ENCODE assay signal across 10 mouse cellular contexts in the genomic region with DNA sequence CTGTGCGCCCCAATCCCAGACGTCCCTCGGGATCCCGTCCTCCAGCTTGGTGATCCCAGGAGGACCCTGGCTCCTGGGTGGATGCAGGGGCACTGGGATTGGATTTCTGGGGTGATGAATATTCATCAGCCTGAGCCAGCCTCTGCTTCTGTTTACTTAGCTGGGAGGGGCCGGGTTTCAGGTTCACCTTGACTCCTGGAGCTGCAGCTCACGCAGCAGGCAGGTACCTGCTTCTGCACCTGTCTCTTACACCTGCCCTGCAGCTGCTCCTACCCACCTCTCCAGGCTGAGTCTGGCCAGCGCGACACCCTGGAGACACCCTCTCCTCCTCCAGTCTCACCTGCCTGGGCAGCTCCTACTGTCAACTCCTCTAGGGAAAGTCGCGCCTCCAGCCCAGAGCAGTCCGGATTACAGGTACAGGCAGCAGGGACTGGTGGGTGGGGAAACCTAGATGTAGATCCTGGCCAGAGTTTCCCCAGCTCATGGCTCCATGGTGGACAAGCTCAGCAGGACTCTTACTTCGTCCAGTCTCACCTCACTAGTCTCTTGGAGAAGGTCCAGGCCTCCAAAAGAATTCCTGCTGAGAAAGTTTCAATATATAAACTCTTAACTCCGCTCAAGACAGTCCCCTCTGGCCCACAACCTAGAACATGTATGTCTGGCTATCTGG. TPM values are rescaled to one million over a fixed set of nuclear protein-coding genes. Genes with fewer than 3 reads are reported as not detected.
DNase-seq lines count a peak whose midpoint lies in the region; ATAC-seq and TF ChIP-seq lines count a peak whose summit lies in the region.
"Had no signal": no experiment of that assay in that cellular context is flagged by ENCODE, and none has a peak within 500 bp of the region (broad histone marks: within the 10 kb centered on the region; RNA-seq: fewer than 3 reads in every experiment).

No protein-coding gene starts in this region.

- no peaks in the 10 kb centered on the region for H3K27me3 ChIP-seq in kidney, embryonic 14.5 days (ENCODE audit: control insufficient read depth, insufficient read depth, low read length)
- peaks cover 5% of the 10 kb centered on the region; the same call in 1 of the 2 replicates for H3K27me3 ChIP-seq in hindbrain, embryonic 14.5 days (ENCODE audit: control insufficient read depth, insufficient read depth, low read length)
- H3K27me3 ChIP-seq in forebrain, embryonic 14.5 days (replicated peaks; ENCODE audit: control insufficient read depth, insufficient read depth, low read length): 0 out of 2 replicates have a peak, but pooled peaks cover 3% of the 10 kb centered on the region

- peak overlapping the region; percentile 35 to 42; a peak in 3 of 4 replicates for H3K4me3 ChIP-seq in ES-E14 (ENCODE audit: insufficient read depth in 1 of 2, low read depth in 1 of 2, low read length in 2 of 2, poor library complexity in 1 of 2, severe bottlenecking in 1 of 2)
- H3K4me3 ChIP-seq in kidney, embryonic 14.5 days (ENCODE audit: low read length): peak overlapping the region; percentile 33
- peak overlapping the region; percentile 65 for H3K4me3 ChIP-seq in lung, adult 2 months (replicated peaks; ENCODE audit: extremely low read depth, low read depth, low read length)
- no peak overlapping the region for H3K4me3 ChIP-seq in hindbrain, embryonic 14.5 days (replicated peaks; ENCODE audit: low read length)
- no peak overlapping the region for H3K4me3 ChIP-seq in forebrain, embryonic 14.5 days (ENCODE audit: low read depth, low read length)
- H3K4me3 ChIP-seq: forebrain, embryonic 15.5 days; left cerebral cortex, adult 2 months had no signal

- WGBS in kidney, embryonic 14.5 days: 9% methylated on average over 13 of the region's 13 CpGs
- WGBS in lung, adult 2 months: 21% methylated on average over 13 of the region's 13 CpGs
- WGBS in hindbrain, embryonic 14.5 days: 19% methylated on average over 13 of the region's 13 CpGs
- WGBS in forebrain, embryonic 14.5 days: 15% methylated on average over 13 of the region's 13 CpGs

- H3K36me3 ChIP-seq in ES-E14 (ENCODE audit: control insufficient read depth, insufficient read depth, low read length, poor library complexity, severe bottlenecking): no peaks in the 10 kb centered on the region
- H3K36me3 ChIP-seq in kidney, embryonic 14.5 days (ENCODE audit: control insufficient read depth, insufficient read depth, low read length): no peaks in the 10 kb centered on the region
- H3K36me3 ChIP-seq in hindbrain, embryonic 14.5 days (replicated peaks; ENCODE audit: control insufficient read depth, insufficient read depth): no peaks in the 10 kb centered on the region
- H3K36me3 ChIP-seq in forebrain, embryonic 14.5 days (ENCODE audit: control insufficient read depth, insufficient read depth, low read length): no peaks in the 10 kb centered on the region
- H3K36me3 ChIP-seq: forebrain, embryonic 15.5 days had no signal

- TF ChIP-seq POLR2A in lung, adult 2 months (IDR thresholded peaks at IDR 0.05; ENCODE audit: borderline replicate concordance, extremely low read depth, low read depth, low read length): peak; percentile 97; the same call in 1 of the 2 replicates

- peak; percentile 80 for ATAC-seq in kidney, embryonic 14.5 days (ENCODE audit: low FRiP score, low TSS enrichment)
- no peak for ATAC-seq in hindbrain, embryonic 14.5 days (ENCODE audit: low FRiP score)
- no peak for ATAC-seq in forebrain, embryonic 14.5 days
- ATAC-seq: forebrain, embryonic 15.5 days had no signal

- no peak overlapping the region for H3K9ac ChIP-seq in ES-E14 (ENCODE audit: insufficient read depth, low read depth, low read length, poor library complexity, severe bottlenecking)
- peak overlapping the region; percentile 44; the same call in 1 of the 2 replicates for H3K9ac ChIP-seq in kidney, embryonic 14.5 days (ENCODE audit: low read depth, low read length)
- H3K9ac ChIP-seq in hindbrain, embryonic 14.5 days: no peak overlapping the region
- no peak overlapping the region for H3K9ac ChIP-seq in forebrain, embryonic 14.5 days (ENCODE audit: low read length)
- H3K9ac ChIP-seq: forebrain, embryonic 15.5 days had no signal

- peak; percentile 9 for DNase-seq in embryo, embryonic 10.5 days (ENCODE audit: low spot score)
- no peak for DNase-seq in embryo, embryonic 11 days
- no peak for DNase-seq in ES-E14 (ENCODE audit: low read depth, low spot score)
- peak; percentile 80 for DNase-seq in lung, adult 2 months
- no peak for DNase-seq in layer of hippocampus, postnatal 36 days
- DNase-seq in hindbrain, embryonic 14.5 days (ENCODE audit: low spot score): no peak
- no peak for DNase-seq in forebrain, embryonic 14.5 days (ENCODE audit: low spot score)

- TF ChIP-seq CTCF in lung, adult 2 months (IDR thresholded peaks at IDR 0.05; ENCODE audit: insufficient read depth, low read length): no peak

- H3K4me2 ChIP-seq in kidney, embryonic 14.5 days (replicated peaks; ENCODE audit: low read depth, low read length): peak overlapping the region; percentile 30
- no peak overlapping the region for H3K4me2 ChIP-seq in hindbrain, embryonic 14.5 days (replicated peaks)
- H3K4me2 ChIP-seq in forebrain, embryonic 14.5 days (ENCODE audit: low read length): no peak overlapping the region
- H3K4me2 ChIP-seq: forebrain, embryonic 15.5 days had no signal

- H3K27ac ChIP-seq in ES-E14 (ENCODE audit: insufficient read depth, low read depth, low read length, poor library complexity, severe bottlenecking): no peak overlapping the region
- H3K27ac ChIP-seq in kidney, embryonic 14.5 days (ENCODE audit: low read depth, low read length): peak overlapping the region; percentile 96
- H3K27ac ChIP-seq in hindbrain, embryonic 14.5 days: no peak overlapping the region
- no peak overlapping the region for H3K27ac ChIP-seq in forebrain, embryonic 14.5 days (ENCODE audit: low read depth, low read length)
- H3K27ac ChIP-seq: forebrain, embryonic 15.5 days; left cerebral cortex, adult 2 months had no signal

- in situ Hi-C loops in ES-E14 (cut with MboI; ENCODE audit: low sequenced_read_pairs in 2 of 2, unreplicated experiment in 2 of 2): no loop called here

- H3K9me3 ChIP-seq in ES-E14 (ENCODE audit: control insufficient read depth, insufficient read depth, low read depth, low read length): no peaks in the 10 kb centered on the region
- H3K9me3 ChIP-seq in kidney, embryonic 14.5 days (ENCODE audit: control insufficient read depth, low read length): no peaks in the 10 kb centered on the region
- no peaks in the 10 kb centered on the region for H3K9me3 ChIP-seq in hindbrain, embryonic 14.5 days (ENCODE audit: control insufficient read depth, low read length)
- no peaks in the 10 kb centered on the region for H3K9me3 ChIP-seq in forebrain, embryonic 14.5 days (replicated peaks; ENCODE audit: control insufficient read depth, low read length)
- H3K9me3 ChIP-seq: forebrain, embryonic 15.5 days had no signal

- H3K4me1 ChIP-seq in ES-E14 (ENCODE audit: control insufficient read depth in 2 of 2, insufficient read depth in 2 of 2, low read length in 2 of 2, poor library complexity in 1 of 2): peaks cover 7 to 19% of the 10 kb centered on the region in 2 experiments
- H3K4me1 ChIP-seq in kidney, embryonic 14.5 days (ENCODE audit: control insufficient read depth, insufficient read depth, low read length): peaks cover 8% of the 10 kb centered on the region
- H3K4me1 ChIP-seq in lung, adult 2 months (ENCODE audit: control insufficient read depth, insufficient read depth, low read length): no peaks in the 10 kb centered on the region
- no peaks in the 10 kb centered on the region for H3K4me1 ChIP-seq in hindbrain, embryonic 14.5 days (replicated peaks; ENCODE audit: control insufficient read depth, insufficient read depth, low read length)
- H3K4me1 ChIP-seq in forebrain, embryonic 14.5 days (ENCODE audit: control insufficient read depth, insufficient read depth, low read length): no peaks in the 10 kb centered on the region
- H3K4me1 ChIP-seq: forebrain, embryonic 15.5 days had no signal

TF ChIP-seq in ES-E14, 5 proteins besides CTCF, POLR2A, EP300 and RAD21 (continues in another document):
- TF ChIP-seq CHD2 (IDR thresholded peaks at IDR 0.05; ENCODE audit: low read depth, low read length) (no peak), ZC3H11A (IDR thresholded peaks at IDR 0.05; ENCODE audit: borderline replicate concordance, low read depth, low read length) (no peak), MAFK (IDR thresholded peaks at IDR 0.05; ENCODE audit: insufficient read depth, low read depth, low read length) (no peak), HCFC1 (IDR thresholded peaks at IDR 0.05; ENCODE audit: borderline replicate concordance, insufficient read depth, low read length) (no peak)

RNA-seq across cellular contexts. Expression of gene Prr15l, which starts 1.3 kb away (rescaled TPM):
- 0.67 and 1.2 TPM in 2 replicates for total RNA-seq in ES-E14 (2012; rRNA removed)
- 33.7 and 36.3 TPM in 2 replicates for polyA plus RNA-seq in kidney, embryonic 14.5 days (2014; fragmentation: Nextera tagmentation; extraction: Ambion mirVana)
- polyA plus RNA-seq in lung, adult 2 months (2012; rRNA removed): 56.2 and 69.8 TPM in 2 replicates
- not detected for total RNA-seq in layer of hippocampus, postnatal 36 days (2021)
- polyA plus RNA-seq in hindbrain, embryonic 14.5 days (2014; fragmentation: Nextera tagmentation; extraction: Ambion mirVana): 0.16 TPM in 2 replicates
- polyA plus RNA-seq in forebrain, embryonic 14.5 days (2014; fragmentation: Nextera tagmentation; extraction: Ambion mirVana): 0.09 TPM in 1 of 2 replicates, not detected in the other
- total RNA-seq: left cerebral cortex, adult 2 months had no signal
- polyA plus RNA-seq: forebrain, embryonic 15.5 days had no signal

RNA-seq across cellular contexts. Expression of gene Cdk5rap3, which starts 12.9 kb away (rescaled TPM):
- 87.5 and 134 TPM in 2 replicates for total RNA-seq in ES-E14 (2012; rRNA removed)
- polyA plus RNA-seq in kidney, embryonic 14.5 days (2014; fragmentation: Nextera tagmentation; extraction: Ambion mirVana): 66.9 and 69.1 TPM in 2 replicates
- 25.4 and 30.1 TPM in 2 replicates for polyA plus RNA-seq in lung, adult 2 months (2012; rRNA removed)
- 10 to 100 TPM; 32.8 to 34.0 TPM for total RNA-seq in layer of hippocampus, postnatal 36 days (2021)
- polyA plus RNA-seq in hindbrain, embryonic 14.5 days (2014; fragmentation: Nextera tagmentation; extraction: Ambion mirVana): 74.0 and 77.8 TPM in 2 replicates
- 91.2 and 98.4 TPM in 2 replicates for polyA plus RNA-seq in forebrain, embryonic 14.5 days (2014; fragmentation: Nextera tagmentation; extraction: Ambion mirVana)

RNA-seq across cellular contexts. Expression of gene Pnpo, which starts 14.6 kb away (rescaled TPM):
- total RNA-seq in ES-E14 (2012; rRNA removed): 24.0 and 27.7 TPM in 2 replicates
- polyA plus RNA-seq in kidney, embryonic 14.5 days (2014; fragmentation: Nextera tagmentation; extraction: Ambion mirVana): 17.3 and 28.0 TPM in 2 replicates
- polyA plus RNA-seq in lung, adult 2 months (2012; rRNA removed): 20.7 and 24.0 TPM in 2 replicates
- total RNA-seq in layer of hippocampus, postnatal 36 days (2021): 10 to 100 TPM; 29.8 to 34.5 TPM
- 27.5 and 28.9 TPM in 2 replicates for polyA plus RNA-seq in hindbrain, embryonic 14.5 days (2014; fragmentation: Nextera tagmentation; extraction: Ambion mirVana)
- polyA plus RNA-seq in forebrain, embryonic 14.5 days (2014; fragmentation: Nextera tagmentation; extraction: Ambion mirVana): 19.0 and 21.9 TPM in 2 replicates

RNA-seq across cellular contexts. Expression of gene Sp2, which starts 53.5 kb away (rescaled TPM):
- total RNA-seq in ES-E14 (2012; rRNA removed): 4.5 and 5.4 TPM in 2 replicates
- polyA plus RNA-seq in kidney, embryonic 14.5 days (2014; fragmentation: Nextera tagmentation; extraction: Ambion mirVana): 13.3 and 23.9 TPM in 2 replicates
- 23.1 and 26.3 TPM in 2 replicates for polyA plus RNA-seq in lung, adult 2 months (2012; rRNA removed)
- 10 to 100 TPM; 12.3 to 12.6 TPM for total RNA-seq in layer of hippocampus, postnatal 36 days (2021)
- polyA plus RNA-seq in hindbrain, embryonic 14.5 days (2014; fragmentation: Nextera tagmentation; extraction: Ambion mirVana): 14.4 and 14.9 TPM in 2 replicates
- 14.3 and 14.6 TPM in 2 replicates for polyA plus RNA-seq in forebrain, embryonic 14.5 days (2014; fragmentation: Nextera tagmentation; extraction: Ambion mirVana)

Comparison
In these comparisons a context has a peak if more than half of its experiments do, and no peak if none do; other contexts are left out.
1. DNase-seq: peak in embryo, embryonic 10.5 days (single experiment) and lung, adult 2 months (single experiment); none in embryo, embryonic 11 days (single experiment), ES-E14 (single experiment), layer of hippocampus, postnatal 36 days (0 of 2), hindbrain, embryonic 14.5 days (single experiment) and forebrain, embryonic 14.5 days (single experiment).
2. H3K4me3 ChIP-seq: peak in ES-E14 (2 of 2), kidney, embryonic 14.5 days (single experiment) and lung, adult 2 months (single experiment); none in hindbrain, embryonic 14.5 days (single experiment) and forebrain, embryonic 14.5 days (single experiment).
3. RNA of gene Prr15l, which starts 1.3 kb away (polyA plus RNA-seq): 56.2 to 69.8 TPM in lung, adult 2 months and 33.7 to 36.3 TPM in kidney, embryonic 14.5 days; 0.16 TPM in hindbrain, embryonic 14.5 days and 0.09 TPM in forebrain, embryonic 14.5 days; every median in the first group is over 10 times any median in the second.